Mouse (Mus musculus): Measurements from ENCODE around the gene Mios. TPM values are rescaled to one million over a fixed set of nuclear protein-coding genes. Genes with fewer than 3 reads are reported as not detected.

Gene Mios
- polyA plus RNA-seq, 1 experiment: 30.2 TPM

DNA sequence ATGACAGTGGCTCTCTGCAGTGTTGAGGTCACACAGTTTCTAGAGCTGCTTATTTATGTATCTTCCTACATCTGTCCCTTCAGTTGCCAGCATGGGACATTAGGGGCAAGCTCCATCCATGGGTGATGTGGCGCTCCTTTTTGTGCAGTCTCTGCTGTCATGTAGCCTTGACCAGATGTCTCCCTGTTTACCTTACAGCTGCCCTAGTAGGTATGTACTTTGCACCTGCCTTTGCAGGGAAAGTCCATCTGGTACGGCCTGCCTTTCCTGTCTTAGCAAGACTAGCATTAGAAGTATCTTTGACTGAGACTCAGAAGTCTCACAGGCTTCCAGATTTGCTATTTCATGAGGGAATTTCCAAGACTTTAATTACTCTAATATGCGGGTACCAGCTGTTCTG lies 62.0 kb downstream of the Mios start:
- Histone ChIP-seq H3K36me3 (ENCODE audit: control insufficient read depth, insufficient read depth, low read length, poor library complexity, severe bottlenecking) (no peaks in the 10 kb centered on the region), H3K4me1 (ENCODE audit: control insufficient read depth, insufficient read depth, low read length) (no peaks in the 10 kb centered on the region), H3K9ac (ENCODE audit: low read depth, poor library complexity, severe bottlenecking) (no peak overlapping the region), H3K4me3 (ENCODE audit: low read depth, low read length) (no peak overlapping the region), H3K27me3 (ENCODE audit: control insufficient read depth, insufficient read depth, low read length, poor library complexity, severe bottlenecking) (no peaks in the 10 kb centered on the region), H3K9me3 (replicated peaks; ENCODE audit: control insufficient read depth, insufficient read depth, low read length, poor library complexity, severe bottlenecking) (no peaks in the 10 kb centered on the region), H3K27ac (ENCODE audit: insufficient read depth, low read length) (no peak overlapping the region)
- TF ChIP-seq POLR2A (IDR thresholded peaks at IDR 0.05; ENCODE audit: insufficient read depth, low read length): no peak
- TF ChIP-seq CTCF (IDR thresholded peaks at IDR 0.05; ENCODE audit: low read depth, low read length): no peak
- no peak for TF ChIP-seq EP300 (IDR thresholded peaks at IDR 0.05; ENCODE audit: insufficient read depth, low read depth, low read length)

DNA sequence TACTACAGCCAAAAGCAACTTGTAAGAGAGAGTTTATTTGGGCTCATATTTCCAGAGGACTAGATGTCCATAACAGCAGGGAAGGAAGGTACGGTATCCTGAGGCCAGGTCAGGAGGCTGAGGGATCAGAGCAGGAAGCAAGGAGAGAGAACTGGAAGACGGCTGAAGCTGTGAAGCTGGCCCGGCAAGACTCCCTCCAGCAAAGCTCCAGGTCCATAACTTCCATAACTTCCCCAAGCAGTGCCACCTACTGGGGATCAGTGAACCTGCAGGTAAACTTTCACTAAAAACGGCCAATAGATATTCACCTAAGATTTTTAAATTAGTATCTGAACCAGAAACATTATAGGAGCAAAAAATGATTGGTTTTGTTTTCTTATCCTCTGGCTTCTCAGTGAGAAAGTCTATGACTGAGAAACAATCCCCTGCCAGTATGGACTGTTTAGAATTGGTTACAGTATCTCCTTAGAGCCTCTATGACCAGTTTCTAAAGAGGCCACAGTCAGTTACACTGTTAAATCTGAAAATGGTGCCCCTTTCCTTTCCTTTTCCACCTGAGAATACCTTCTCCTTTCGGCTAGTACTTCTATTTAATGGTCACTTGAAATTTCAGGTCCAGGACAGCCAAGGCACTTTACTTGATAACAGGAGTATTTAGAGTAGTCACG lies 65.5 kb downstream of the Mios start:
- H3K4me1 ChIP-seq (ENCODE audit: control insufficient read depth, insufficient read depth, low read length): no peaks in the 10 kb centered on the region
- no peak overlapping the region for H3K9ac ChIP-seq (ENCODE audit: low read depth, poor library complexity, severe bottlenecking)
- no peaks in the 10 kb centered on the region for H3K27me3 ChIP-seq (ENCODE audit: control insufficient read depth, insufficient read depth, low read length, poor library complexity, severe bottlenecking)
- no peaks in the 10 kb centered on the region for H3K9me3 ChIP-seq (replicated peaks; ENCODE audit: control insufficient read depth, insufficient read depth, low read length, poor library complexity, severe bottlenecking)
- no peaks in the 10 kb centered on the region for H3K36me3 ChIP-seq (ENCODE audit: control insufficient read depth, insufficient read depth, low read length, poor library complexity, severe bottlenecking)
- TF ChIP-seq EP300 (IDR thresholded peaks at IDR 0.05; ENCODE audit: insufficient read depth, low read depth, low read length) (no peak), POLR2A (IDR thresholded peaks at IDR 0.05; ENCODE audit: insufficient read depth, low read length) (no peak), CTCF (IDR thresholded peaks at IDR 0.05; ENCODE audit: low read depth, low read length) (peak; percentile 29)
- no peak overlapping the region for H3K4me3 ChIP-seq (ENCODE audit: low read depth, low read length)
- H3K27ac ChIP-seq (ENCODE audit: insufficient read depth, low read length): no peak overlapping the region

DNA sequence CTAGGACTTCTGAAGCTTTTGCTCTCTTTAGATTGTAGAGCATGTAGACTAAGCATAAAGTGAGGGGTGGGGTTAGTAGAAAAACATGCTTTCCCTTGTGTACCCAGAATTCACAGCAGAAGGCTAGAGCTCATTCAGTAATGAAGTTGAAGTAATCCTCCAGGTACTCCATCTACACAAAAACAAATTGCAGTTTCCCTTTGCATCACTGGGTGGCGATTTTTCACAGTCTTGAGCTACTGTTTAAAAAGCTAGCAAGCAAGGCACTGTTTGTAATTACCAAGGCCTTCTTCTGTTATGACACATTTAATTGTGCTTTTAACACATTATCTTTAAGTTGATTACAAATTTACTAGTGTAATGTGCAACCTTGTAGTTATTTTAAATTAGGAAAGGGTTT lies 66.1 kb downstream of the Mios start:
- Histone ChIP-seq H3K9me3 (replicated peaks; ENCODE audit: control insufficient read depth, insufficient read depth, low read length, poor library complexity, severe bottlenecking) (no peaks in the 10 kb centered on the region), H3K36me3 (ENCODE audit: control insufficient read depth, insufficient read depth, low read length, poor library complexity, severe bottlenecking) (no peaks in the 10 kb centered on the region), H3K4me3 (ENCODE audit: low read depth, low read length) (no peak overlapping the region), H3K27ac (ENCODE audit: insufficient read depth, low read length) (no peak overlapping the region), H3K9ac (ENCODE audit: low read depth, poor library complexity, severe bottlenecking) (no peak overlapping the region), H3K27me3 (ENCODE audit: control insufficient read depth, insufficient read depth, low read length, poor library complexity, severe bottlenecking) (no peaks in the 10 kb centered on the region), H3K4me1 (ENCODE audit: control insufficient read depth, insufficient read depth, low read length) (no peaks in the 10 kb centered on the region)
- TF ChIP-seq EP300 (IDR thresholded peaks at IDR 0.05; ENCODE audit: insufficient read depth, low read depth, low read length): no peak
- no peak for TF ChIP-seq CTCF (IDR thresholded peaks at IDR 0.05; ENCODE audit: low read depth, low read length)
- TF ChIP-seq POLR2A (IDR thresholded peaks at IDR 0.05; ENCODE audit: insufficient read depth, low read length): no peak

DNA sequence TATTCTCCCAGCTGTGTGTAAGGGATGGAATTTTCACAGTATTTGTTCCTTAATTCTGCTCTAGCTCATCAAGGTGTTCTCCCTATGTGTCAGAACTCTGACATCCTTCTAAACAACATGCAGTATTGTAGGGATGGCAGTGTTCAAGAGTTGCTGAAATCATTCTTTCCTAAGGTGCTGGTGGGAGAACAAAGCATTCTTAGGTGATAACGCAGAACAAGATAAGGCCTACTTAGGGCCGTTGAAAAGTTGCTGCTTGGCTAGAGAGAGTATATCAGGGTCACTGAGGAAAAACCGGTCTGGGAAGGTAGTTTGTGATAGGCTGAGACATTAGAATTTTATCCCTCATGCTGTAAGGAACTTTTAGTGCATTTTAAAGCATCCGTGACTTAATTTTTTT lies 67.4 kb downstream of the Mios start:
- H3K27ac ChIP-seq (ENCODE audit: insufficient read depth, low read length): no peak overlapping the region

DNA sequence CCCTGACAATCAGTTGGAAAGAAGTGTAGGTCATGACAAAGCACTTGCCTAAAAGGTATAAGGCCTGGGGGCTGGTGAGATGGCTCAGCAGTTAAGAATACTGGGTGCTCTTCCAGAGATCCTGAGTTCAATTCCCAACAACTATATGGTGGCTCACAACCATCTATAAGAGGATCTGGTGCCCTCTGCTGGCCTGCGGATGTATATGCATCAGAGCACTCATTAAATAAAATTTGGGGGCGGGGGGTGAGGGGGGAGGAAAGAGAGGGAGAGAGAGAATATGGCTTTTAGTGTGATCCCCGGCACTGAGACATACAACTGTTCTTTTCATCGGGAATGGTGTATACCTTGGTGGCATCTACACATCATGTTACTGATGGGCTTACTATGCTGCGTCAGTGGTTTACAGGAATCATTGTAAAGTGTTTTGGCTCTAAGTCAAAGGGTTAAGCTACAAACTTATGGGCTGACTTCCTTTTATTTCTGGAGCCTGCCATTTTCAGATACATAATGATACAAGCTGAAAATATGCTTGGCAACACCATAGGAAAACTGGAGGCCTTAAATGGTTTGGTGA lies 69.5 kb downstream of the Mios start:
- H3K27me3 ChIP-seq (ENCODE audit: control insufficient read depth, insufficient read depth, low read length, poor library complexity, severe bottlenecking): no peaks in the 10 kb centered on the region

More for the DNA sequence above, 67.4 kb downstream of the Mios start:
- no peak overlapping the region for H3K9ac ChIP-seq (ENCODE audit: low read depth, poor library complexity, severe bottlenecking)
- no peaks in the 10 kb centered on the region for H3K9me3 ChIP-seq (replicated peaks; ENCODE audit: control insufficient read depth, insufficient read depth, low read length, poor library complexity, severe bottlenecking)
- H3K4me1 ChIP-seq (ENCODE audit: control insufficient read depth, insufficient read depth, low read length): no peaks in the 10 kb centered on the region
- no peaks in the 10 kb centered on the region for H3K36me3 ChIP-seq (ENCODE audit: control insufficient read depth, insufficient read depth, low read length, poor library complexity, severe bottlenecking)
- H3K27me3 ChIP-seq (ENCODE audit: control insufficient read depth, insufficient read depth, low read length, poor library complexity, severe bottlenecking): no peaks in the 10 kb centered on the region
- TF ChIP-seq EP300 (IDR thresholded peaks at IDR 0.05; ENCODE audit: insufficient read depth, low read depth, low read length) (no peak), POLR2A (IDR thresholded peaks at IDR 0.05; ENCODE audit: insufficient read depth, low read length) (no peak), CTCF (IDR thresholded peaks at IDR 0.05; ENCODE audit: low read depth, low read length) (no peak)
- H3K4me3 ChIP-seq (ENCODE audit: low read depth, low read length): no peak overlapping the region

DNA sequence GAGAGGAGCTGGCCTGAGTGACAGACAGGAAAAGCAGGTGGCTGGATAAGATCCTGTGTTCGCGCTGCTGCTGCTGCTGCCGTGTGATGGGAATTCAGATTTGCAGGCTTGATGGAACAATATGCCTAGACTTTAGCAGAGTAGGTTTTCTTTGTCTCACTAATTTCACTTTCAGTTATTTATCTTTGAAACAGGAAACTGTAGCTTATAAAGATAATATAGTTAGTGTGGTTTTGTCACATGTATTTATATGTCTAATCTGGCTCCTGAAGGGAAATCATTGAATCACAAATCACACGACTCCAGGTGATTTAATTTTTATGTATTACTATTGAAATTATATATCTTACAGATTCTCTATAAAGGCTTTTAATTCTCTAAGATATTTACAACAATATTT lies 74.2 kb downstream of the Mios start:
- Histone ChIP-seq H3K27me3 (ENCODE audit: control insufficient read depth, insufficient read depth, low read length, poor library complexity, severe bottlenecking) (no peaks in the 10 kb centered on the region), H3K27ac (ENCODE audit: insufficient read depth, low read length) (no peak overlapping the region), H3K4me1 (ENCODE audit: control insufficient read depth, insufficient read depth, low read length) (no peaks in the 10 kb centered on the region), H3K9ac (ENCODE audit: low read depth, poor library complexity, severe bottlenecking) (no peak overlapping the region), H3K36me3 (ENCODE audit: control insufficient read depth, insufficient read depth, low read length, poor library complexity, severe bottlenecking) (no peaks in the 10 kb centered on the region), H3K4me3 (ENCODE audit: low read depth, low read length) (no peak overlapping the region), H3K9me3 (replicated peaks; ENCODE audit: control insufficient read depth, insufficient read depth, low read length, poor library complexity, severe bottlenecking) (no peaks in the 10 kb centered on the region)
- no peak for TF ChIP-seq EP300 (IDR thresholded peaks at IDR 0.05; ENCODE audit: insufficient read depth, low read depth, low read length)
- TF ChIP-seq CTCF (IDR thresholded peaks at IDR 0.05; ENCODE audit: low read depth, low read length): no peak
- TF ChIP-seq POLR2A (IDR thresholded peaks at IDR 0.05; ENCODE audit: insufficient read depth, low read length): no peak

More for the DNA sequence above, 69.5 kb downstream of the Mios start:
- Histone ChIP-seq H3K9ac (ENCODE audit: low read depth, poor library complexity, severe bottlenecking) (no peak overlapping the region), H3K4me3 (ENCODE audit: low read depth, low read length) (no peak overlapping the region), H3K36me3 (ENCODE audit: control insufficient read depth, insufficient read depth, low read length, poor library complexity, severe bottlenecking) (no peaks in the 10 kb centered on the region), H3K27ac (ENCODE audit: insufficient read depth, low read length) (no peak overlapping the region), H3K9me3 (replicated peaks; ENCODE audit: control insufficient read depth, insufficient read depth, low read length, poor library complexity, severe bottlenecking) (no peaks in the 10 kb centered on the region), H3K4me1 (ENCODE audit: control insufficient read depth, insufficient read depth, low read length) (no peaks in the 10 kb centered on the region)
- TF ChIP-seq EP300 (IDR thresholded peaks at IDR 0.05; ENCODE audit: insufficient read depth, low read depth, low read length): no peak
- TF ChIP-seq CTCF (IDR thresholded peaks at IDR 0.05; ENCODE audit: low read depth, low read length): peak; percentile 3

Data from ES-Bruce4 (cell line).